Mouse (Mus musculus): Measurements from ENCODE around the gene Vrk3. TPM values are rescaled to one million over a fixed set of nuclear protein-coding genes. Genes with fewer than 3 reads are reported as not detected.

Gene Vrk3
- total RNA-seq, 4 experiments from 2014 or later = 26.8 to 33.5 (median 30.9) TPM

- no peak for DNase-seq (ENCODE audit: low spot score in 2 of 2)
Observed at GRCm38 (mm10) chr7:44760366-44760765, 12.2 kb downstream of the Vrk3 start.

GRCm38 (mm10) chr7:44768129-44768528, 19.9 kb downstream of the Vrk3 start:
- no peak for DNase-seq (ENCODE audit: low spot score in 2 of 2)

- no peak for DNase-seq (ENCODE audit: low spot score in 2 of 2)
Observed at GRCm38 (mm10) chr7:44770046-44770578, 21.9 kb downstream of the Vrk3 start.

GRCm38 (mm10) chr7:44772591-44773204, 24.5 kb downstream of the Vrk3 start:
- DNase-seq (ENCODE audit: low spot score in 2 of 2) = no peak

GRCm38 (mm10) chr7:44776849-44777498, 28.8 kb downstream of the Vrk3 start:
- no peak for DNase-seq (ENCODE audit: low spot score in 2 of 2)

- DNase-seq (ENCODE audit: low spot score in 2 of 2) = no peak
Observed at GRCm38 (mm10) chr7:44780101-44780500, 31.9 kb downstream of the Vrk3 start.

- DNase-seq (ENCODE audit: low spot score in 2 of 2) = no peak
Observed at GRCm38 (mm10) chr7:44789531-44789930, 41.3 kb downstream of the Vrk3 start.

- no peak for DNase-seq (ENCODE audit: low spot score in 2 of 2)
Observed at GRCm38 (mm10) chr7:44790066-44790465, 41.9 kb downstream of the Vrk3 start.

- no peak for DNase-seq (ENCODE audit: low spot score in 2 of 2)
Observed at GRCm38 (mm10) chr7:44792781-44793180, 44.6 kb downstream of the Vrk3 start.

- no peak for DNase-seq (ENCODE audit: low spot score in 2 of 2)
Observed at GRCm38 (mm10) chr7:44808927-44809326, 60.7 kb downstream of the Vrk3 start.

- no peak for DNase-seq (ENCODE audit: low spot score in 2 of 2)
Observed at GRCm38 (mm10) chr7:44809466-44809865, 61.3 kb downstream of the Vrk3 start.

GRCm38 (mm10) chr7:44810365-44810764, 62.2 kb downstream of the Vrk3 start:
- no peak for DNase-seq (ENCODE audit: low spot score in 2 of 2)

- DNase-seq (ENCODE audit: low spot score in 2 of 2) = no peak
Observed at GRCm38 (mm10) chr7:44810819-44811557, 62.8 kb downstream of the Vrk3 start.

GRCm38 (mm10) chr7:44812651-44813325, 64.6 kb downstream of the Vrk3 start:
- DNase-seq (ENCODE audit: low spot score in 2 of 2) = no peak

GRCm38 (mm10) chr7:44813985-44814384, 65.8 kb downstream of the Vrk3 start:
- no peak for DNase-seq (ENCODE audit: low spot score in 2 of 2)

- no peak for DNase-seq (ENCODE audit: low spot score in 2 of 2)
Observed at GRCm38 (mm10) chr7:44814423-44814822, 66.2 kb downstream of the Vrk3 start.

- no peak for DNase-seq (ENCODE audit: low spot score in 2 of 2)
Observed at GRCm38 (mm10) chr7:44814952-44815553, 66.8 kb downstream of the Vrk3 start.

GRCm38 (mm10) chr7:44815721-44816469, 67.7 kb downstream of the Vrk3 start, which contains the start of the genes Nup62 and Il4i1:
Gene Nup62 (plus strand): TSS chr7:44816088.
Gene Il4i1 (plus strand): TSS chr7:44816387.
- DNase-seq (ENCODE audit: low spot score in 2 of 2) = peak; percentile 96 to 98

GRCm38 (mm10) chr7:44816470-44817021, 68.3 kb downstream of the Vrk3 start, which contains the start of gene Atf5:
Gene Atf5 (minus strand): TSS chr7:44816658.
- no peak for DNase-seq (ENCODE audit: low spot score in 2 of 2)

- DNase-seq (ENCODE audit: low spot score in 2 of 2) = no peak
Observed at GRCm38 (mm10) chr7:44817441-44817840, 69.2 kb downstream of the Vrk3 start.
